Mouse (Mus musculus) lung, embryonic 14.5 days (tissue): Measurements from ENCODE around the gene Degs1. TPM values are rescaled to one million over a fixed set of nuclear protein-coding genes. Genes with fewer than 3 reads are reported as not detected.

Source experiments
- ATAC-seq: fragments of 200-750 bp; cut with Nextera tagmentation; 2 replicates; pipeline ENCODE4 v1.8.0; 2017; ENCODE audit warnings: mild to moderate bottlenecking, moderate TSS enrichment, moderate library complexity; ENCODE audit not compliant: insufficient read depth
- DNase-seq: peaks from one replicate; pipeline ENCODE4 v3.0.0-alpha.2; 2015
- H3K27ac ChIP-seq: fragments of 300-500 bp; sonication (generic); 2 replicates; pipeline ENCODE4 v1.5.1; 2014; ENCODE audit warnings: low read depth, mild to moderate bottlenecking, moderate library complexity
- H3K27me3 ChIP-seq: fragments of 300-500 bp; sonication (generic); 2 replicates; pipeline ENCODE4 v1.6.1; 2014; ENCODE audit warnings: low read length, control low read depth; ENCODE audit not compliant: insufficient read depth
- H3K36me3 ChIP-seq: fragments of 300-500 bp; sonication (generic); 2 replicates; pipeline ENCODE4 v1.6.1; 2014; ENCODE audit warnings: control low read depth; ENCODE audit not compliant: insufficient read depth
- H3K4me1 ChIP-seq: fragments of 300-500 bp; sonication (generic); 2 replicates; pipeline ENCODE4 v1.6.1; 2014; ENCODE audit warnings: antibody characterized with exemption, control low read depth; ENCODE audit not compliant: insufficient read depth
- H3K4me2 ChIP-seq: fragments of 300-500 bp; sonication (generic); 2 replicates; pipeline ENCODE4 v1.6.1; 2014; ENCODE audit warnings: mild to moderate bottlenecking
- H3K4me3 ChIP-seq: fragments of 300-500 bp; sonication (generic); 2 replicates; pipeline ENCODE4 v1.5.1; 2014; ENCODE audit warnings: low read depth, low read length
- H3K9ac ChIP-seq: fragments of 300-500 bp; sonication (generic); 2 replicates; pipeline ENCODE4 v1.6.1; 2014
- H3K9me3 ChIP-seq: fragments of 300-500 bp; sonication (generic); 2 replicates; pipeline ENCODE4 v1.6.1; 2016; ENCODE audit warnings: low read depth, low read length, control low read depth
- CTCF ChIP-seq: IDR thresholded peaks from 2 replicates; pipeline ENCODE4 v1.5.1; 2016; ENCODE audit warnings: antibody characterized with exemption, low read depth
- WGBS: fragments of 180-500 bp; shearing (Covaris S2); extraction: QIAGEN DNeasy Blood & Tissue Kit; methylation state at CpG from one replicate; pipeline ENCODE4 v1.1.7; 2014; 5-methylcytosine and 5-hydroxymethylcytosine counted together
- polyA plus RNA-seq: library from polyadenylated mRNA; unstranded; fragments of >200 nt; fragmentation: Nextera tagmentation; extraction: Ambion mirVana; gene quantifications from 2 replicates; pipeline ENCODE4 v1.2.1, GENCODE M21; 2014

Gene Degs1
- polyA plus RNA-seq, 1 experiment from 2014 or later: 131 TPM

- DNase-seq (no peak), ATAC-seq (no peak)
- no peaks in the 10 kb centered on the region for H3K4me1 ChIP-seq
- no peaks in the 10 kb centered on the region for H3K36me3 ChIP-seq
- H3K4me3 ChIP-seq: no peak overlapping the region
- no peak for TF ChIP-seq CTCF
- H3K9me3 ChIP-seq: no peaks in the 10 kb centered on the region
- no peak overlapping the region for H3K27ac ChIP-seq
- H3K4me2 ChIP-seq: no peak overlapping the region
- 91% methylated on average over 5 of the region's 5 CpGs for WGBS
- H3K9ac ChIP-seq: no peak overlapping the region
- no peaks in the 10 kb centered on the region for H3K27me3 ChIP-seq
Measured at GRCm38 (mm10) chr1:182245003-182245402, 37.6 kb downstream of the Degs1 start.

- Histone ChIP-seq H3K9me3 (no peaks in the 10 kb centered on the region), H3K4me1 (no peaks in the 10 kb centered on the region), H3K4me3 (no peak overlapping the region), H3K27me3 (no peaks in the 10 kb centered on the region), H3K9ac (no peak overlapping the region), H3K4me2 (no peak overlapping the region), H3K27ac (no peak overlapping the region), H3K36me3 (no peaks in the 10 kb centered on the region)
- DNase-seq: no peak
- TF ChIP-seq CTCF: no peak
- 20% methylated on average over 7 of the region's 7 CpGs for WGBS
- ATAC-seq: no peak
Measured at GRCm38 (mm10) chr1:182238056-182238703, 44.4 kb downstream of the Degs1 start.

- H3K9me3 ChIP-seq: no peaks in the 10 kb centered on the region
- DNase-seq (peak; percentile 69), ATAC-seq (no peak)
- no peak overlapping the region for H3K9ac ChIP-seq
- WGBS: 63% methylated on average over 1 of the region's 1 CpGs
- H3K4me3 ChIP-seq: no peak overlapping the region
- TF ChIP-seq CTCF: no peak
- H3K27ac ChIP-seq: no peak overlapping the region
- H3K4me2 ChIP-seq: no peak overlapping the region
- no peaks in the 10 kb centered on the region for H3K27me3 ChIP-seq
- no peaks in the 10 kb centered on the region for H3K36me3 ChIP-seq
- H3K4me1 ChIP-seq: no peaks in the 10 kb centered on the region
Measured at GRCm38 (mm10) chr1:182237386-182237785, 45.2 kb downstream of the Degs1 start.

- H3K36me3 ChIP-seq: no peaks in the 10 kb centered on the region
- no peak overlapping the region for H3K9ac ChIP-seq
- DNase-seq (no peak), ATAC-seq (no peak)
- H3K4me1 ChIP-seq: no peaks in the 10 kb centered on the region
- H3K4me2 ChIP-seq: no peak overlapping the region
- no peak overlapping the region for H3K27ac ChIP-seq
- 77% methylated on average over 4 of the region's 4 CpGs for WGBS
- no peaks in the 10 kb centered on the region for H3K9me3 ChIP-seq
- no peaks in the 10 kb centered on the region for H3K27me3 ChIP-seq
- TF ChIP-seq CTCF: no peak
- no peak overlapping the region for H3K4me3 ChIP-seq
Measured at GRCm38 (mm10) chr1:182235174-182235573, 47.4 kb downstream of the Degs1 start.

- no peaks in the 10 kb centered on the region for H3K36me3 ChIP-seq
- H3K9me3 ChIP-seq: no peaks in the 10 kb centered on the region
- no peak overlapping the region for H3K9ac ChIP-seq
- H3K4me1 ChIP-seq: no peaks in the 10 kb centered on the region
- H3K4me2 ChIP-seq: no peak overlapping the region
- H3K4me3 ChIP-seq: no peak overlapping the region
- no peak for ATAC-seq
- no peak for TF ChIP-seq CTCF
- no peak for DNase-seq
- H3K27ac ChIP-seq: no peak overlapping the region
- no peaks in the 10 kb centered on the region for H3K27me3 ChIP-seq
- WGBS: 39% methylated on average over 4 of the region's 4 CpGs
Measured at GRCm38 (mm10) chr1:182229381-182229780, 53.2 kb downstream of the Degs1 start.

GRCm38 (mm10) chr1:182227141-182227963 is 55.3 kb downstream of the Degs1 start:
- peak; percentile 62 for DNase-seq

GRCm38 (mm10) chr1:182226261-182226660 is 56.3 kb downstream of the Degs1 start:
- Histone ChIP-seq H3K4me1 (no peaks in the 10 kb centered on the region), H3K4me3 (no peak overlapping the region), H3K27me3 (no peaks in the 10 kb centered on the region), H3K27ac (no peak overlapping the region), H3K36me3 (no peaks in the 10 kb centered on the region), H3K4me2 (no peak overlapping the region), H3K9me3 (no peaks in the 10 kb centered on the region), H3K9ac (no peak overlapping the region)
- WGBS: 81% methylated on average over 9 of the region's 9 CpGs
- no peak for TF ChIP-seq CTCF
- no peak for DNase-seq
- ATAC-seq: no peak

More at GRCm38 (mm10) chr1:182227141-182227963, 55.3 kb downstream of the Degs1 start:
- no peak overlapping the region for H3K9ac ChIP-seq
- no peaks in the 10 kb centered on the region for H3K27me3 ChIP-seq
- no peak for ATAC-seq
- no peaks in the 10 kb centered on the region for H3K36me3 ChIP-seq
- peak overlapping the region; percentile 8; the same call in 1 of the 2 replicates for H3K4me2 ChIP-seq
- H3K27ac ChIP-seq: no peak overlapping the region
- no peak for TF ChIP-seq CTCF
- H3K9me3 ChIP-seq: no peaks in the 10 kb centered on the region
- no peaks in the 10 kb centered on the region for H3K4me1 ChIP-seq
- no peak overlapping the region for H3K4me3 ChIP-seq
- WGBS: 44% methylated on average over 12 of the region's 12 CpGs

Other genes with a start within 250 kb of the Degs1 start
- gene Srp9, start 158.1 kb downstream of the Degs1 start, polyA plus RNA-seq: 141 and 153 TPM in 2 replicates
- not detected in 2 replicates for gene Vmn1r1, start 118.3 kb downstream of the Degs1 start, polyA plus RNA-seq
- 23.1 and 27.2 TPM in 2 replicates for gene Fbxo28, start 58.8 kb upstream of the Degs1 start, polyA plus RNA-seq
- 29.0 and 29.1 TPM in 2 replicates for gene Trp53bp2, start 126.4 kb upstream of the Degs1 start, polyA plus RNA-seq
- gene Capn2, start 234.8 kb upstream of the Degs1 start, polyA plus RNA-seq: 116 and 117 TPM in 2 replicates